Mouse (Mus musculus) C2C12 (cell line): ENCODE measurements around the gene Pnrc2.

Experiments used
- CEBPB ChIP-seq: IDR thresholded peaks from one replicate; pipeline ENCODE4 v1.6.1; 2011; ENCODE audit warnings: low read depth, mild to moderate bottlenecking, control low read depth, moderate library complexity
- CTCF ChIP-seq: IDR thresholded peaks from one replicate; pipeline ENCODE4 v1.5.1; 2011; ENCODE audit not compliant: control insufficient read depth, insufficient read depth, insufficient read length
- MAX ChIP-seq: IDR thresholded peaks from one replicate; pipeline ENCODE4 v1.6.1; 2011; ENCODE audit warnings: mild to moderate bottlenecking, control low read depth

- TF ChIP-seq CTCF (no peak), MAX (no peak), CEBPB (no peak)
These were observed 38.5 kb upstream of the Pnrc2 start for GRCm38 (mm10) chr4:135912164-135912563.
